Mouse (Mus musculus): ENCODE results near the gene Lrp5.

Lrp5 gene

GRCm38 (mm10) chr19:3686215-3686894, at the start of gene Lrp5:
Lrp5 (minus strand) TSS chr19:3686564.
- in situ Hi-C loops (cut with MboI, MseI) = no loop called here

GRCm38 (mm10) chr19:3736001-3736400, 49.6 kb upstream of the Lrp5 start:
- in situ Hi-C loops (cut with MboI, MseI) = no loop called here

DNA sequence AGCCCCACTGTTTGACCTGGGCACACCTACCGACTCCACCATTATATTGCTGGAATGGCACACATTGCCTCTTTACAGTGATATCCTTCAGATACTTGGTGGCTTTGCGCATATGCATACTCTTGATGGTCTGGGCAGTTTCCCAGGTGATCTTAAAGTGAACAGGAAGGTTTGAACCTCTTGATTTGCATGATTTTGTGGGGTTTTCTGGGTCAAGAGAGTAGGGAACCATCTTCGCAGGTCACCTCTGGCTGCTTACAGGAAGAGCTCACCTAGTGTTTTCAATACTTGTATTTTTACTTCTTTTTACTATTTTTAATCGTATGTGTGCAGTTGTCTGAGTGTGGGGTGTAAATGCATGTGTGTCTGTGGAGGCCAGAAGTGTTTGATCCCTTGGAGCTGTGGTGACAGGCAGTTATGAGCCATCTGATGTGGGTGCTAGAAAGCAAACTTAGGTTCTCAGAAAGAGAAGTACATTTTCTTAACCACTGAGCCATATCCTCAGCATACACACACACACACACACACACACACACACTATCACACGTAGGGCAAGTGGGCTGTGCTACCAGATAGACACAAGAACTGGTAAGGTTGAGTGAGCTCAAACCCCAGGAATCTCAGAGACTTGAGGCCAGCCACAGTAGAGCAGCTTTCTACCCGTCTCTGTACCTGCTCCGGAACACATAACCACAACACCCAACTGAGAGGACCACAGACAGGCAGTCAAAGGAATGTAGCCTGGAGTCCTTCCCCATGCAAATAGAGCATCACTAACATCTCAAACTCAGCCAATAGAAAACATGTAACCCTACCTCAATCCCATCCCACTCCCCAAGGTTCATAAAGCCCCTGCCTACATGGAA, 44.6 kb upstream of the Lrp5 start:
- in situ Hi-C loops (cut with MboI, MseI) = no loop called here

- in situ Hi-C loops (cut with MboI, MseI) = no loop called here
These were observed 42.5 kb upstream of the Lrp5 start for GRCm38 (mm10) chr19:3728901-3729300.

- in situ Hi-C loops (cut with MboI, MseI) = loop anchor here in 1 of 2 experiments (25.0 kb wide), 1 partner anchor 1713 kb away; the partner anchor contains the start of genes AI837181 and Fosl1
These were observed 38.4 kb upstream of the Lrp5 start for GRCm38 (mm10) chr19:3724779-3725178.

DNA sequence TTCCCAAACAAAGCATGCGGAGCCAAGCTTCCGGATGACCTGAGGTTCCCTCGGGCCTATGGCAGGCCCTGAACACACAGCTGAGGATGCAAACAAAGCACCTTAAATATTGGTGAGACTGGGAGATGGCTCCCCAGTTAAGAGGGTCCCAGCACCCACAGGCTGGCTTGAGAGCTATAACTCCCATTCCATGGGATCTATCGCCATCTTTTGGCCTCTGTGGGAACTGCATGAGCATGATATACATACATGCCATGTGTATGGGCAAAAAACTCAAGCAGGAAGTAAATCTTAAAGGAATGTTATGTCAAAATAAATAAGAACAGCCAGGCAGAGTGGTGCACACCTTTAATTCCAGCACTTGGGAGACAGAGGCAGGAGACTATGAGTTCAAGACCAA, 37.5 kb upstream of the Lrp5 start:
- in situ Hi-C loops (cut with MboI, MseI) = loop anchor here in 1 of 2 experiments (25.0 kb wide), 1 partner anchor 1713 kb away; the partner anchor contains the start of genes AI837181 and Fosl1

DNA sequence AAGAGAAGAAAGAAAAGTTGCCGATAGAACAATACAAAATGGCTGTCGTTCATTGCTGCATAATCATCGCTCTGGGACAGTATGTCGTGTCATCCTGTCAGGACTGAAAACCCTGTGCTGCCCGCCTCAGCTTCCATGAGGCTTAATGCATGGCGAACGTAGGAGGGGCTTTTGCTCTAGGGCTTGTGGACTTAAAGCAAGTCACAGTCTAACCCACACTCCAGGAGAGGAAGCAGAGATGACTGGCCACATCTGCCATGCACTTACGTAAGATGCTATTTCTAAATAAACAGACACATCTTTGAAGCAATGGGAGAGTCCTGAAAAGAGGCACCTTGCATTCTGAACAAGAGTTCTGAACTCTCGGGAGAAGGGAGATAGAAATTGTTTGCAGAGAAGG, 36.8 kb upstream of the Lrp5 start:
- in situ Hi-C loops (cut with MboI, MseI) = loop anchor here in 1 of 2 experiments (25.0 kb wide), 1 partner anchor 1714 kb away; the partner anchor contains the start of genes AI837181 and Fosl1

- in situ Hi-C loops (cut with MboI, MseI) = loop anchor here (5.0 to 25.0 kb wide), 2 partner anchors 97 to 1718 kb away; partner anchors contain the start of genes AI837181 (in 1 of the 2) and Fosl1 (in 1 of the 2)
These were observed 33.1 kb upstream of the Lrp5 start for GRCm38 (mm10) chr19:3719362-3719891.

GRCm38 (mm10) chr19:3718481-3719361, 32.4 kb upstream of the Lrp5 start:
- in situ Hi-C loops (cut with MboI, MseI) = loop anchor here (5.0 to 25.0 kb wide), 2 partner anchors 96 to 1719 kb away; partner anchors contain the start of genes AI837181 (in 1 of the 2) and Fosl1 (in 1 of the 2)

DNA sequence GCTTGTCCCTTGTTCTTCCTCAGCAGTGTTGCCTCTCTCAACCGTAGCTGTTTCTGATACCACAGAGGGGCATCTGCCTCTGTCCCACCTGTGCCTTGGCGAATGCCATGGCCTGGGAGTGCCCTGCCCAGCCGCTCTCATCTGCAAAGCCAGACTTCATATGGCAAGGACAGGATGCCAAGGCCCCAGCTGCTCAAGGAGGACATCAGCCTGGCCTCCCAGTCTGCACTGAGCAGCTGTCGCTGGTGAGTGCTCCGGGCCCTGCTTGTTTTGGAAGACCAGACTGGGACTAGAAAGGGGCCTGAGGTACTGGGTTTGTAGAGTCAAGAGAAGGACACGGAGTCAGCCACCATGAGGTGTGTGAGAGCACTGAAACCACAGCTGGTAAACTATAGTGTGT, 28.0 kb upstream of the Lrp5 start:
- in situ Hi-C loops (cut with MboI, MseI) = loop anchor here in 1 of 2 experiments (25.0 kb wide), 1 partner anchor 1723 kb away; the partner anchor contains the start of genes AI837181 and Fosl1

DNA sequence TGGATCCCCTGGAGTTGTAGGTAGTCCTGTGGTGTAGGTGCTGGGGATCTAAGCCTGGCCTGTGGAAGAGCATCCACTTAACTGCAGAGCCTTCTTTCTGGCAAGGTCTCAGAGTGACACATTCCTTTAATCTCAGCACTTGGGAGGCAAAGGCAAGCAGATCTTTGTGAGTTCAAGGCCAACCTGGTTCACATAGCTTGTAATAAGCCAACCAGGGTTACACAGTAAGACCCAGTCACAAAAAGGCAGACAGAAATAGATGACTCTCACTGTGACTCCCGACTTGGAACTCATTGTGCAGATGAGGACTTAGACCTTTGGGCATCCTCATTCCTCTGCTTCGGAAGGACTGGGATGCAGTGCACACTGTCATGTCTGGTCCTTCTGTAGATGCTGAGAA, 24.1 kb upstream of the Lrp5 start:
- in situ Hi-C loops (cut with MboI, MseI) = loop anchor here in 1 of 2 experiments (25.0 kb wide), 1 partner anchor 1727 kb away; the partner anchor contains the start of genes AI837181 and Fosl1

DNA sequence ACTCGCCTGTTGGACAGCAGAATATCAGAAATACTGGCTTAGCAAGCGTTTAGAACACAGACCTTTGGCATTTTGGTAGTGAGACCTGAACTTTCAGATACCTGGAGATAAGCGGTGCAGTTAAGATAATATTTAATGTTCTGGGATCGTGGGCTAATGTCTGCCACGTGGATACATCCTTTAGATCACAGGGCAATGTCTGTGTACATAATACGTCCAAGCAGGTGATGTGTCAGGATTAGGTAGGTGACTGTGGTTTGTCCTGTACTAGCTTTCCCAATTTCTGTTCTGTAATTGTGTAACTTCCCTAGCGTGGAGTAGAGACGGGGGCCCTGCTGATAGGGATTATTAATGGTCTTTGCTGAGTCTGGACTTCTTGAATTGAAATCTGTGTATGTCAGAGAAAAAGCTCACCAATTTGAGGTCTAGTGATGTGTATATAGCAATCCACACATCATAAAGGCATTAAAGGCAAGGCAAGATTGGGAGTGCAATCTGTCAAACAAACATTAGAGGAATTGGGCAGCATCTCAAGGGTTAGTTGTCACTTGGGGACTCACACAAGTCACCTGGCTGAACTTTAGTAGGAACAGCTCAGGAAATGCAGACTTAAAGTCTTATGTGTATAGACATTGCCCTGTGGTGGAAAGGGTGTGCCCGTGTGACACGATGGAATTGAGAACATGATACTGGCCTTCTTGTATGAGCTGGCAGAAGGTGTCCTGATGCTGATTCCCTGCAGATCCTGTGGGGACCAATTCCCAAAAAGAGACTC, 22.8 kb upstream of the Lrp5 start:
- in situ Hi-C loops (cut with MboI, MseI) = loop anchor here in 1 of 2 experiments (25.0 kb wide), 1 partner anchor 1728 kb away; the partner anchor contains the start of genes AI837181 and Fosl1

DNA sequence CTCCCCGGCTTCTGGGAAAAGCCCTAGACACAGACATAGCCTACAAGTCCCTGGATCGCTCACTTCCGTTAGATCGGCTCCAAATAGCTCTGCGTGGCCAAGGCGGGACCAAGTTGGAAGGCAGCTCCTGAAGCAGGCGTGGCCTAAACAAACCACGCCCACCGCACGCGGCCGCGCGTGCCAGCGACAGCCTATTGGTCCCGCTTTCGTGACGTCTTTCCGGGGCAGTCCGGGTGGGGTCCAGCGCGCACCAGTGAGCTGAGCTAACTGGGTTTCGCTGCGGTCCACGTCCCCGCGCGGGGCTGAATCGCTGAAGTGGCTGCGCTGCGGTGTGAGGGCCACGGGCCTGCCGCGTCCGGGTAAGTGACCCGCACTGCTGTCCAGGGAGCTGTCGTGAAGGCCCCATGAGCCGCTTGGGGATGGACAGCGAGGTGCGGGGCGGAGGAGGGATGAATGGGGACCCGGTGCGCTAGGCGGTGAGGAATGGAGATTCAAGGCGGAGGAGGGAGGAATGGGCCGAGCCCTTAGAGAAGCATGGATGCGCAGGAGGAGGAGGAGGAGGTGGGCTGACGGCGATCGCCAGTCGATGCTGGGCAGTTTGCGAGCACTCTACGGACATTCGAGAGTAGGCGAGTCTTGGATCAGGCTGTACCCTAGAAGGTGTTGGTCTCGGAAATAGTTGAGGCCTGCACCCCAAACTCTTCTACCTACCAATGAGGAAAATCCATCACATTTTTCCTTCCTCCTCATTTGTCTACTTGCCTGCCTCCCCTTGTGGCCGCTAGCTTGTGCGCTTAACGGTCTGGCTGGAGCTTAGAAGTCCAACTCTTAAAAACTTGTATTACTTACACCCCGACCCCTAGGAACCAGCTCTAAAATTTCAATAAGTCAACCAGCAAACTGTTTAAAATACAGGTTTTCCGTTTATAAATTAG, 22.0 kb upstream of the Lrp5 start, which contains the start of gene 1810055G02Rik:
TSS of gene 1810055G02Rik (plus strand) at position 216 of the 935 bp plus-strand sequence.
- in situ Hi-C loops (cut with MboI, MseI) = loop anchor here in 1 of 2 experiments (25.0 kb wide), 1 partner anchor 1729 kb away; the partner anchor contains the start of genes AI837181 and Fosl1

DNA sequence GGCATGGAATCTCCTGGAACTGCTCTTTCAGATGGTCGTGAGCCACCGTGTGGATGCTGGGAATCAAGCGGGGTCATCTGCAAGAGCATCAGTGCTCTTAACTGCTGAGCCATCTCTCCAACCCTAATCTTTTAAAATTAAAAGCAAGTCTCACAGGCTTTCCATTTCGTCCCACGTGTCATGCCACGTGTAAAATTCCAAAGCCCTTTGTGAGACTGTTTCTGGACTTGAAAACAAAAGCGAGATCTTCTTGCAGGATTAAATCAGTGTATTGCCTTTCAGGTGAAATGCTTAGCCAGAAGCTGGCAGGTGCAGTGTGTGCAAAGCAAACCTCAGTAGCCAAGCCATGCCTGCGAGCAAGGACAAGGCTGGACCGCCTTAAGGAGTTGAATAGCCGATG, 21.2 kb upstream of the Lrp5 start:
- in situ Hi-C loops (cut with MboI, MseI) = loop anchor here in 1 of 2 experiments (25.0 kb wide), 1 partner anchor 1730 kb away; the partner anchor contains the start of genes AI837181 and Fosl1

GRCm38 (mm10) chr19:3706258-3706657, 19.9 kb upstream of the Lrp5 start:
- in situ Hi-C loops (cut with MboI, MseI) = loop anchor here in 1 of 2 experiments (25.0 kb wide), 1 partner anchor 1731 kb away; the partner anchor contains the start of genes AI837181 and Fosl1

- in situ Hi-C loops (cut with MboI, MseI) = loop anchor here in 1 of 2 experiments (25.0 kb wide), 1 partner anchor 1735 kb away; the partner anchor contains the start of genes AI837181 and Fosl1
These were observed 16.1 kb upstream of the Lrp5 start for GRCm38 (mm10) chr19:3702460-3702859.

- in situ Hi-C loops (cut with MboI, MseI) = loop anchor here in 1 of 2 experiments (25.0 kb wide), 1 partner anchor 1738 kb away; the partner anchor contains the start of genes AI837181 and Fosl1
These were observed 13.4 kb upstream of the Lrp5 start for GRCm38 (mm10) chr19:3699508-3700438.
